Mouse (Mus musculus): Measurements from ENCODE around the gene Zfp654. TPM values are rescaled to one million over a fixed set of nuclear protein-coding genes. Genes with fewer than 3 reads are reported as not detected.
"Not testable (repeated sequence)": the region's sequence is repeated elsewhere in the genome, so short reads cannot be mapped to it uniquely, and the experiment has no call there.

The Zfp654 gene
- total RNA-seq (2021): 10 to 100 TPM; 21.4 to 21.5 TPM
- long read RNA-seq, experiment 1, full-length matches to known transcripts: 4 of 9 reads
- long read RNA-seq, experiment 1, partial matches to known transcripts: 1 of 9 reads
- long read RNA-seq, experiment 1, other reads (novel, unspliced or antisense): 4 of 9 reads
- long read RNA-seq, experiment 2, full-length matches to known transcripts: 9 of 12 reads
- long read RNA-seq, experiment 2, partial matches to known transcripts: 3 of 12 reads
- long read RNA-seq, experiment 2, other reads (novel, unspliced or antisense): 0 of 12 reads

DNA sequence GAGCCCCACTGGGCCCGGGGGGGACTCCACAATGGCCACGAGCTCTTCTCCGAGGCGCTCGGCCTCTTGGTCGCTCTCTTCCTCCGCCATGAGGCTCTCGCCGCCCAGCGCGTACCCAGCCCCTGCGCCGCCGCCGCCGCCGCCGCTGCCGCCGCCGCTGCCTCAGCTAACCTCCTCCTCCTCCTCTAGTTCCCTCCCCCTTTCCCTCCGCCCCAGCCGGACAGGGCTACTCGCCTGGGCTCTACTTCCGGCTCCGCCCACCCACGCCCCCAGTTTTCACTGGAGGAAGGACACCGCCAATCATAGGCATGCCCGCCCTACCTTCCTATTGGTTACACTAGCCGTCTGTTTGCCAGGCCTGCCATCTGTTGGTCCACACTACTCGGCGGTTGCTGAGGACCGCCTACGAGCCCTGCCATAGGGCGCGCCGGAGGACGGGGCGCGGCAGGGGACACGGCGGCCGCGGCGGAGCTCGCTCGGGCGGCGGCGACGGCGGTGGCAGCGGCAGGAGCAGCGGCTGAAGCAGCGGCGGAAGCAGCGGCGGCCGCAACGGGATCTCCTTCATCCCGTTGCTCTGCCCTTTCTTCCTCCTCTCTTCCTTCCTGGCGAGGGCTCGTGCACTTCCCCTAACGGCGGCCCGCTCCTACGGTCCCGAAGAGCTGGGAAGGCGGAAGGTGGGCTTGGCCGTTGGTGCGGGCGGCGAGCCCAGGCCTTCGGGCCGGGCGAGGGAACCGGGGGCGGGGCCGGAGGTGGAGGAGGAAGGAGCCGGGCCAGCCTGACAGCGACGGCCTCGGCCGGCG lies at the start of gene Zfp654, which contains the start of gene Cggbp1:
Gene Zfp654, minus strand, starts transcription at position 90 of the 800 bp plus-strand sequence.
Gene Cggbp1, plus strand, starts transcription at position 434 of the 800 bp plus-strand sequence.
- peak; percentile 91 to 99 for DNase-seq (ENCODE audit: low spot score in 2 of 2)

DNA sequence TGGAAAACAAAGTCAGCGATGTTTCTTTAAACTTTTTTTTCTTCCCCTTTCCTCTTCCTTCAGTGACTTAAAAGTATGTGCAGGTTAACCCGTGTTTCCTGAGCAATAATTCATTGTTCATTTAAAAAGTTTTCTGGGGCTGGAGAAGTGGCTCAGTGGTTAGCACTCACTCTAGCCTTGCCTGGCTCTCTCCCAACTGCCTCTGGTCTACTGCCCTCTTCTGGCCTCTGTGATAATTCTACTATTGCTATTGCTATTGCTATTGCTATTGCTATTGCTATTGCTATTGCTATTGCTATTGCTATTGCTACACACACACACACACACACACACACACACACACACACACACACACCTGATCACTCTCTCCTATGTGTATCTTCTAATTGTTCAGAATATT lies 47.6 kb upstream of the Zfp654 start:
- DNase-seq (ENCODE audit: low spot score in 2 of 2): no peak

DNA sequence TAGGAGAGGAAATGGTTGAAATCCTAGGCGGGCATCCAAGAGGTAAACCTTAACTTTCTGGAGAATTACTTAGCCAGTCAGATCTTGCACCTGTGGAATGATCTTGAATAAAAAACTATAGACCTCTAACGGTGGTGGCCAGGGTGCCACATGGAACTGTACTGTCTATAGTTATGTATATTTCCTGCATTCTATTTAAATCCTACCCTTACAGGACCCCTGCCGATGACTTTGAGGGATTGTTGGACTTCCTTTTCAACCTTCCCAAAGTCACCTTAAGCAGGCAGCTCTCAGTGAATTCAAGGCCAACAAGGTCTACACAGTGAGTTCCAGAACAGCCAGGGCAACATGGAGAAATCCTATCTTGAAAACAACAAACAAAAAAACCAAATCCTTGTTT lies 38.0 kb upstream of the Zfp654 start:
- DNase-seq (ENCODE audit: low spot score in 2 of 2): no peak

DNA sequence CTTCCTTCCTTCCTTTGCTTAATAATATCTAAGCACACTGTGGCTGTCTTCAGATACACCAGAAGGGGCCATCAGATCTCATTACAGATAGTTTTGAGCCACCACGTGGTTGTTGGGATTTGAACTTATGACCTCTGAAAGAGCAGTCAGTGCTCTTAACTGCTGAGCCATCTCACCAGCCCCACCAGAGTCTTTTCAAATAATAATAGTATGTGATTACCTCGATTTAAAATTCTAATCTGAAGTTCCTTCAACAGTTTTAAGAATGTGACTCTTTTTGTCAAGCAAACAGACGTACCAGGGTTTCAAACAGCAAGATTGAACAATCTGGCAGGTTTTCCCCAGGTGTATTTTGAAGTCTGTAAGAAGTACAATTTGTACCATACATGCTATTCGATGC lies 34.1 kb upstream of the Zfp654 start:
- DNase-seq (ENCODE audit: low spot score in 2 of 2): no peak

DNA sequence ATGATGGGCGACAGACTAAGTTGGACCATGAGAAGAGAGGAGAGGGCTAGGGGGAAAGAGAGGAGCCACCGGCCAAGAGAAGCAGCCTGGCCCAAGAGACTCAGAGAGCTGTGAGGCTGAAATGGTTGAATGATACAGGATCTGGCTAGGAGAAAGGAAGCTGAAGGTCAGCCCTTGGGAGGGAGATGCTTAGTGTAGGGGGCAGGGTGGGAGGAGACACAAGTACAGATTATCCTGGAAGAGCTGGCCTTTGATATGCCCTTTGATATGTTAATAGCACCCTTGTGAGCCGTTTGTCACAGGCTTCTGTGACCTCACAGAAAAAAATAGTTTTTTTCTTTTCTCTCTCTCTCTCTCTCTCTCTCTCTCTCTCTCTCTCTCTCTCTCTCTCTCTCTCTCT lies 33.7 kb upstream of the Zfp654 start:
- no peak for DNase-seq (ENCODE audit: low spot score in 2 of 2)

DNA sequence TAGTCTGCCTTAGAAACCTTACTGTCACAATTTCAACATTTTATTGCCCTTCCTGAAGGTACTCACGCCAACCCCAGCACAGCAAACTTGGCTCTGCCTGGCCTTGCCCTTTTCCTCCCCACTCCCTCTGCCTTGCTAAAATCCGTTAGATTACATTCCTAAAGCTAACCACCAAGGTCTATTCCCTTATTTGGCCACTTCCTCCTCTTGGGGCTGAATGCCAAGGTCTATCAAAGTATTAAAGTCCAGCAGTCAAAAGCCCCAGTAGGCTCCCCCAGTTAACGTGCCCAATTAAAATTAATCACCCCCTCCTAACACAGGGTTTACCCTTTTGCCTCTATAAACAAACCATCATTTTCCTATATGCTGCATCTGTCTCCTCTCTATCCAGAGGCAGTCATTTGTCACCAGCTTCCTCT lies 33.0 kb upstream of the Zfp654 start:
- peak in 1 of 2 experiments; percentile 28 for DNase-seq (ENCODE audit: low spot score in 2 of 2)

DNA sequence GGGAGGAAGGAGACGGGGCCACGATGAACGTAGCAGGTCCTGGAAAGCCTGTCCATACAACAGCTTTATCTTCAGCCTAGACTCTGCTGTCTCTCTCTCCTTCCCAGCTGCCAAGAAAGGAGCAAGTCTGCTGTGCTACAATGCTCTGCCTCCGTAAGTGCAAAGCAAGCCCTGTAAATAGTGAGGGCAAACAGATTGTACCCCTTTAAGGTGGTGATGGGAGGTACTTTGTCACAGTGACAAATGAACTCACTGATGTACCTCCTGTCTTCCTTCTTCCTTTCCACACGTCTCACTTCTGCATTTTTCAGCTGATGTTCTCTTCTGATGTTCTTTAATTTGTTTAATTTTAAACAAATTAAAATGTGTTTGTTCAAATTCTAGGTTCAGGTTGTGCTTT lies 32.4 kb upstream of the Zfp654 start:
- DNase-seq (ENCODE audit: low spot score in 2 of 2): no peak

DNA sequence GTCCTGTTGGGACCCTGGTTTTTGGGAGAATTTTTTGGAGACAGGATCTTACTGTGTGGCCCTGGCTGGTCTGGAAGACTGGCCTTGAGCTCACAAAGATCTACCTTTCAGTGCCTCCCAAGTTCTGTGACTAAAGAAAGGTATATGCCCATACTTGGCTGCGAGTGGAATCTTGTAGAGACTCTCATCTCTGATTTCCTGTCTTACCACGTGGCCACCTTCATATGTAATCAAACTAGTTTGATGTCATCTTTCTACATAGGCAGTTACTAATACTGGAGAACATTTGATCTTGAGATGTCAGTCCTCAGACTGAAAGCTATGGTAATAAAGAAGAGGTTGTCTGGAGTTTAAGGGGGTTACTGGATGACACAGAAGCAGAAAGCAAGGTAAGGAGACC lies 30.0 kb upstream of the Zfp654 start:
- DNase-seq (ENCODE audit: low spot score in 2 of 2): no peak

DNA sequence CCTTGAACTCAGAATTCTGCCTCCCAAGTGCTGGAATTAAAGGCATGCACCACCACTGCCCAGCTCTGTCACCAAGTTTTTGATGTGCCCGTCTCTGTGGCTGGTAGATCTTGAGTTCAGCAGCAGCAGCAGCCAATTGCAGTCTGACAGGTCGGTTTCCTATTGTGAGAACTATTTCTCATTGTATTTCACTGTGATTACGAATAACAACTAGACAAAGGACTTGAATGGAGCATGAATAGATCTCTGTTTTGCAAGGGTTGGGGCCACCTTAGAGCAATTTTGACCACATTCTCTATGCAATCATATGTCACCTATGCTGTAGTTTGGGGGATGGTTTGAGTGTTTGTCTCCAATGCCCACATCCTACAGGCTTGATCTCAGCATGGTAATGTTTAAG lies 29.5 kb upstream of the Zfp654 start:
- no peak for DNase-seq (ENCODE audit: low spot score in 2 of 2)

DNA sequence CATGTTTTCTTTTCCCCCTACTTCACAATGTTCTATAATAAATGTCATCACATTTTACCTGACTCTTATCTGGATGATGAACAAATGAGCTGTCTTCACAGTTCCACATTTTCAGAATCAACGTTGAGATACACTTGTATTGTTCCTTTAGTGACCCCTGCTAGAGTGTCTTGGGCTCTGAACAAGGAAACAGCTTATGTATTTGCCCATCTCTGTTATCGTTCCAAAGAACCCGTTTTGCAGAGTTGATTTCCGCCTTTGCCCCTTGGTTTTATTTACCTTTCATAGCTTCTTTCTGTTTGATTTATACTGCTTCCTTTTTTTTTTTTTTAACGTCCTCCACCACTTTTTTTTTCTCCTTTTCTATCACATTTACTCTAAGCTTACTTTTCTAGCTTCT lies 28.3 kb upstream of the Zfp654 start:
- DNase-seq (ENCODE audit: low spot score in 2 of 2): no peak

DNA sequence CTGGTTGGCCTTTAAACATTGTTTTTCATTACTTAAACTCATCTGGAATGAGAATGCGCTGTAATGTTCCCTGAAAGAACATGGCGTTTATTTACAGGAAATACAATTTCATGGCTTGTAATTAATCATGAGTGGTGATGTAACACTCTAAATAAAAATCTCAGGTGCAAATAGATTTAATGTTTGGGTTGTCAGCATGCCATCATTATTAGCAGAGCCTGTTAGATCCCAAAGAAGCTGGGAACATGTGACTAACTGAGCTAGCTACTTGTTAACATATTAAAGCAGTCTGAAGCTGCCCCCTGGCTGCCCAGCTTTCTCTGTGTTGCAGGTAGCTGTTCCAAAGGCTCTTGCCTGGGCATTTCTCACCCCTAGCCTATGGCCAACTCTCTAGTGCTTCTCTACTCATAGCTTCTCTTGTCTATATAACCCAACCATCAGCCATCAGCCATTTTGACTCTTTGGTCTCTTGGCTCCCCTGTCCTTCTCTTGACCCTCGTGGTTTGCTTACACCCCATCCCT lies 27.2 kb upstream of the Zfp654 start:
- no peak for DNase-seq (ENCODE audit: low spot score in 2 of 2)

DNA sequence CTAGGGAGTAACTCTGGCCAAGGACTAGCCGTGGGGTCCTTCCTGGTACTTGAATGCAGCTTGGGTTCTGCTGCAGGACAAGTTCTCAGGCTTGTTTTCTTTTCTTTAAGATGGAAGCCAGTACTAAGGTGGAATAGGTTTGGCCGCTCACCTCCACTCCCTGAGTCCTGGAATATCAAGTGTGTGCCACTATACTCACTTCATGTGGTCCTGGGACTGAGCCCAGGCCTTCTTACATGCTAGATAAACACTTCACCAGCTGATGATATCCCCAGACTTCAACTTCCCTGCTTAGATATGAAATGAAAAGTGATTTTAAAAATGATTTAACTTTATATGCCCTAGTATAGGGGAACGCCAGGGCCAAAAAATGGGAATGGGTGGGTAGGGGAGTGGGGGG lies 25.9 kb upstream of the Zfp654 start:
- DNase-seq (ENCODE audit: low spot score in 2 of 2): no peak

DNA sequence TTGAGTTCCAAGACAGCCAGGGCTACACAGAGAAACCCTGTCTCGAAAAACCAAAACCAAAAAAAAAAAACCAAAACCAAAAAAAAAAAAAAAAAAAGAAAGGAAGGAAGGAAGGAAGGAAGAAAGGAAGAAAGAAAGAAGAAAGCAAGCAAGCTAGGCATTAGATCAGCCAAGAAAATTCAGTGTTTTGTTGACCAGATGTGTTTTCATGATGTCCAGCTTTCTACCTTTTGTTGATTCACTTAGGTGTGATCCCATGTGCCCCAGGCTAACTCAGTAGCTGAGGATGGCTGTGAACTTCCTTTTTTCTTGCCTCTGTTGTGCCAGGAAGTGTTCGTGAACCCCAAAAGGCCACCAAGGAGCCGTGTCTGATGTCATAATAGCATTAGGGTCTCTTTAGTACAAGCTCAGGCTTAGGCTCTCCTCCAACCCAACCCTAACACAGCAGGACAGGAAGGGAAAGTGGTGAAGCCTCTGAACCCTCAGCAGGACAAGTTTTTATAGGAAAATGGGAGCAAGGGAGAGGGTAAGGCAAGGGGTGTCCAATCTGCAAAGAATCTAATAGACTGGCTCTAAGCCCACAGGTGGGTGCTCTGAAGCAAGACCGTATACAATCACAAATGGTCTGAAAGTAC lies 25.3 kb upstream of the Zfp654 start:
- DNase-seq (ENCODE audit: low spot score in 2 of 2): no peak

DNA sequence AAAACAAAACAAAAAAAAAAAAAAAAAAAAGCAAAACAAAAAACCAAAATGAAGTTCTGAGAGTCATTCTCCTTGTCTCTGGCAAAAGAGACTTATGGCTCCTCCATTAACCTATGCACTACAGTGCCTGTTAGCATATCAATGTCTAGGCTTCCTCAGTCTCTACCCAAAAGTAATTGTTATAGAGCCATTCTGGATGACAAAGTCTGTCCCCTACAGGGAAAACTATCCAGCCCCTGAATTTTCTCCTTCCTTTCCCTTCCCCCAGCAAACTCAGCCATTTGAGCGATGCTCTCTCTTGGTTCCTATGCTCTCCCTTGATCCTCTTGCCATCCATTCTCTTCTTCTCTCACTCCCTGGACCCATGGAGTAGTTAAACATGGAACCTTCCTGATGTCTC lies 24.4 kb upstream of the Zfp654 start:
- DNase-seq (ENCODE audit: low spot score in 2 of 2): no peak

DNA sequence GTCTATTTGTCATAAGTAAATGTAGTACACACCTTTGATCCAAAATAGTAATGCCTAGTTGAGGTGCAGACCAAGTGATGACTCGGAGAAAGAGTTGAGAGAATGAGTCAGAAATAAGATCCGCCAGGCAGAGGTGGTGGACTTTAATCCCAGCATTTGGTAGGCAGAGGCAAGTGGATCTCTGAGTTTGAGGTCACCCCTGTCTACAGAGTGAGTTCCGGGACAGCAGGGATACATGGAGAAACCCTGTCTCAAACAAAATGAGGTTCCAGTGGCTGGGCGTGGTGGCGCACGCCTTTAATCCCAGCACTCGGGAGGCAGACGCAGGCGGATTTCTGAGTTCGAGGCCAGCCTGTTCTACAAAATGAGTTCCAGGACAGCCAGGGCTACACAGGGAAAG lies 23.9 kb upstream of the Zfp654 start:
- DNase-seq (ENCODE audit: low spot score in 2 of 2): no peak

DNA sequence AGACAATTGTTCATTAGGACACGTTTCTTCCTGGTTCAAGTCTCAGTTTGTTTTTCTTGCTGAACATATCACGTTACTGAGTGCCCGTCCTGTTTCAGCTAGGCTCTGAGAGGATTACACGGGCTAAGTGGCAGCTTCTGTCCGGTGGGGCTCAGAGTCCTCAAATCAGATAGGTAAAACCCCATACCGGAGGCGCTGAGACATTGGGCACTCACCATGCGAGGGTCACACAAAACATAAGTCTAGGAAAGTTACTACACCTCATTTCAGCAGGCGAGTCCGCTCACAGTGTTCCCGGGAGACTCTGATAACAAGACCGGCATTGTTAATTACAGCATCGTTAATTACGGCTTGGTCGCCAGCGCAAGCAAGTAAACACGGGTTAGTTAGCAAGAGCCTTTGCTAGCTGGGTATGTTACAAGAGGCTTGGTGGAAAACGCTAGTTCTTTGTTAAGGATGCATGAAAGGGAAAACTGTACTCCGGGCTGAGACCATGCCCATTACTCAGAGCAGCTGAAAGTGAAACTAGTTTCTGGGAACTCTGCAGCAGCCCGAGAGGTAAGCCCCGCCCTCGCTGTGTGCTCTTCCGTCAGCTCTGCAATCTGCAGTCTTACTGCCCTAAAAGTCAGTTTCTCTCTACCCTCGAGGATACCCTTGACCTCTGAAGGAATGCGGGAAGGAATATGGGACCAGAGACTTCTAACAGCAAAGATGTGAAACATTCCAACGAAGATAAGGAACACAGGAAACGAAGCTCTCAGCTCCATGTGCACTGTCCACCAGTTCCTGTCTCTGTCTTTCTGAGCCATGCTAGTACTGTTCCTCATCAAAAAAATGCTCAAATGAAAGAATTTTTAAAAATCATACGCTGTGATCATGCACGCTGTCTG lies 22.2 kb upstream of the Zfp654 start:
- peak; percentile 10 to 50 for DNase-seq (ENCODE audit: low spot score in 2 of 2)

DNA sequence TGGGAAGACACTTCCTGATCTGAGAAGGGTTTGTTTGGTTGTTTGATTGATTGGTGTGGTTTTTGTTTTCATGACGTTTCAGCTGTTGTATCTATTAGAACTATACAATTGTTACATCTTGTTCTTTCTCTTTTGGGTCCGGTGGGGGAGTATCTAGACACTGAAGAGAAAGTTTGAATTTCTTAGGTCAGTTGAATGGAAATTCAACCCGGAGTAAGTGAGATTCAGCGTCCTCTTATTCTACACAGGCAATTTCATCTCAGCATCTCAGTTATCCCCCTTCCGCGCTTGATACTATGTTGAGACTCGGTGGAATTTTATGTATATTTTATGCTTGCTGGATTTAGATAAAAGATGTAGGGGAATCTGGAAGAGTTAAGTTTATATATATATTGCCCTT lies 21.4 kb upstream of the Zfp654 start:
- DNase-seq (ENCODE audit: low spot score in 2 of 2): no peak

DNA sequence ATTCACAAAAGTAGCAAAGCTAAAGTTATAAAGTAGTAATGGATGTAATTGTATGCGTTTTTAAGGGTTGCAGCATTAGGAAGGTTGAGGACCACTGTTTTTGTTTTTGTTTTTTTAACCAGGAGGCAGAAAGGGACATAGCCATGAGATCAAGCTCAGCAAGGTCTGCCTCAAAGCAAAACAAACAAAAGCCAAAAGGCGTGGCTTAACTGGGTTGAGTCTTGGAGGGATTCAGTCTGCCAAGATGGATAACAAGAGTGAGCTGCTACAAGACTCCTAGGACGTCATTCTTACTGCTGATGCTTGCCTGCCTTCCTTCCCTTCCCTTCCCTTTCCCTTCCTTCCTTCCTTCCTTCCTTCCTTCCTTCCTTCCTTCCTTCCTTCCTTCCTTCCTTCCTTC lies 20.8 kb upstream of the Zfp654 start:
- DNase-seq (ENCODE audit: low spot score in 2 of 2): no peak

DNA sequence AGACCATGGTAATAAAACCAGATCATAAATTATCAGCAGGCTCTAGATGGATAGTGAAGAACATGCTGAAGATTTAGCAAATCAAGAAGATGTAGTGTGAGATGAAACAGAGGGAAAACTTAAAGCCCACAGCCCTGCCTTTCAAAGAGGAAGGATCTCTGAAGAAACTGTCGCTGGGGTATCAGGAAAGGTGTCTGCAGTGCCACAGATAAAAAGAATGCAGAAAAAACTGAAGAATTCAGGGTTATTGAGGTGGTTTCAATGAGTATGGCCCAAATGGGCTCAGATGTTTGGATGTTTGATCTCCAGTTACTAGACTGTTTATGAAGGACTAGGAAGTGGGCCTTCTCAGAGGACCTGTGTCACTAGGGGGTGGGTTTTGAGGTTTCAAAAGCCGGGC lies 18.2 kb upstream of the Zfp654 start:
- no peak for DNase-seq (ENCODE audit: low spot score in 2 of 2)

DNA sequence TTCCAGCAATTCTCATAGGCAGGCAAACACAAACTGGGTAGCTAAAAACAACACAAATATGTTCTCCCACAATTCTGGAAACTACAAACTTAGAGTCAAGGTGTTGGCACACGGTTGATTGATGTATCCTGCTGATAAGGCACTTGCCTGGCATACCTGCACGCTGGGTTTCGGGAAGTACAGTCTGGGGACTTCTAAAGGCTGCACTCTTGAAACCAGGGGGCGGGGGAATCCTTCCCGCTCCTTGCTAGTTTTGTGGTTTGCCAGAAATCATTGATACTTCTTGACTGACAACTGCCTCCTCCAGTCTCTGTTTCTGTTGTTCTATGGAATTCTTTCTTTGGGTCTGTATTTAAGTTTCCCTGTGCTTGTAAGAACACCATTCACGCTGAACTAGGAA lies 17.2 kb upstream of the Zfp654 start:
- DNase-seq (ENCODE audit: low spot score in 2 of 2): no peak

DNA sequence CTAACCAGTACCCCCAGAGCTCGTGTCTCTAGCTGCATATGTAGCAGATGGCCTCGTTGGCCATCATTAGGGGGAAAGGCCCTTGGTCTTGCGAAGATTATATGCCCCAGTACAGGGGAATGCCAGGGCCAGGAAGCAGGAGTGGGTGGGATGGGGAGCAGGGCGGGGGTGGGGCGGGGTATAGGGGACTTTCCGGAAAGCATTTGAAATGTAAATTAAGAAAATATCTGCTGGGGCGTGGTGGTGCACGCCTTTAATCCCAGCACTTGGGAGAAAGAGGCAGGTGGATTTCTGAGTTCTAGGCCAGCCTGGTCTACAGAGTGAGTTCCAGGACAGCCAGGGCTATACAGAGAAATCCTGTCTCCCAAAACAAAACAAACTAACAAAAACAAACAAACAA lies 14.4 kb upstream of the Zfp654 start:
- DNase-seq (ENCODE audit: low spot score in 2 of 2): not testable (repeated sequence)

Data from adrenal gland, postnatal 4 days (tissue).